Mouse (Mus musculus) layer of hippocampus, adult 8-10 months (tissue): ENCODE measurements around the gene Tln1. TPM values are rescaled to one million over a fixed set of nuclear protein-coding genes. Genes with fewer than 3 reads are reported as not detected.
A peak's percentile ranks its signal among the peaks of the same experiment; 100 is the strongest.
"Not testable (repeated sequence)": the region's sequence is repeated elsewhere in the genome, so short reads cannot be mapped to it uniquely, and the experiment has no call there.

Experiments used
- DNase-seq, 2 experiments: peaks; one replicate each; pipeline ENCODE4 v3.0.0; 2022; ENCODE audit warnings: low spot score in 2 of 2
- total RNA-seq, 4 experiments: library from RNA; stranded (reverse); gene quantifications; 2 replicates each; pipeline ENCODE4 v1.2.4; 2022

Gene Tln1
- total RNA-seq, 4 experiments from 2014 or later = 39.3 to 62.9 (median 50.6) TPM

GRCm38 (mm10) chr4:43506074-43506473, 56.4 kb downstream of the Tln1 start:
- no peak for DNase-seq

- DNase-seq = no peak
Measured at GRCm38 (mm10) chr4:43504269-43504668, 58.2 kb downstream of the Tln1 start.

- DNase-seq = no peak
Measured at GRCm38 (mm10) chr4:43503506-43503905, 59.0 kb downstream of the Tln1 start.

GRCm38 (mm10) chr4:43503041-43503440, 59.5 kb downstream of the Tln1 start:
- no peak for DNase-seq

- peak in 1 of 2 experiments; percentile 61 for DNase-seq
Measured at GRCm38 (mm10) chr4:43499407-43500333, 62.8 kb downstream of the Tln1 start, which contains the start of gene Arhgef39. Gene Arhgef39 (minus strand): TSS chr4:43499695.

DNA sequence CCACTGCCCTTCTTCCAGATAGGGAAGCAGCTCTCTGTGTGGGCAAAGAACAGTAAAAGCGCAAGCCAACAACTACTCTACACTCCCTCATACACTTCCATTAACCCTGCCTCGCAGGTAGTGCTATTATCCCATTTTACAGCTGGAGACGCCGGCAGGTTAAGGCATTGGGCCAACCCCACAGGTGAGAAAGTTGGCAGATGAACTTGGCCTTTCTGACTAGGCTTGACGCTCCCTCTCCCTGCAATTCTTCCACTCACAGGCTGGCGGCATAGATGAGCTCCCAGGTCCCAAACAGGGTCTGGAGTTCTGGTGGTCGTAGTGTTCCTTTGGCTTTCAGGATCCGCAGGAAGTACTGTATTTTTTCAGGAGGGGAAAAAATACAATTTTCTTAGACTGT, 63.5 kb downstream of the Tln1 start:
- no peak for DNase-seq

GRCm38 (mm10) chr4:43497946-43498345, 64.5 kb downstream of the Tln1 start:
- DNase-seq = no peak

- no peak for DNase-seq
Measured at GRCm38 (mm10) chr4:43497405-43497804, 65.1 kb downstream of the Tln1 start.

- no peak for DNase-seq
Measured at GRCm38 (mm10) chr4:43496587-43496986, 65.9 kb downstream of the Tln1 start.

DNA sequence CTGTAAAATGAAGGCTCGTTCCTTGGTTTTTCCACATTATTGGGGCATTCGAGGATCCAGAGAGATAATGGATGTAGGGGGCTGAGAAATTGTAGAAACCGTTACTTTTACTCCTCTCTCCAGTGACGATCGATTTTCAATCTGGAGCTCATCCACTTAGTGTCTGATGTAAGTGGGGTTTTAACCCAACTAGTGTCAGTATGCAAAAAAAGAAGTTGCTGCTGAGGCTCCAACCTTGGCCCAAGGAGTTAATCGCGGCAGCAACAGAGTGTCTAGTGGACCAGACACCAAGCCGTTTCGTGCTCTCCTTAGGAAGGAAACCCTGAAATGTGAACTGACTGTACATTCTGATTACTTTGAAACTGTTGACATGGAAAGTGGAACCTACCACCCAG, 68.6 kb downstream of the Tln1 start:
- DNase-seq = no peak

DNA sequence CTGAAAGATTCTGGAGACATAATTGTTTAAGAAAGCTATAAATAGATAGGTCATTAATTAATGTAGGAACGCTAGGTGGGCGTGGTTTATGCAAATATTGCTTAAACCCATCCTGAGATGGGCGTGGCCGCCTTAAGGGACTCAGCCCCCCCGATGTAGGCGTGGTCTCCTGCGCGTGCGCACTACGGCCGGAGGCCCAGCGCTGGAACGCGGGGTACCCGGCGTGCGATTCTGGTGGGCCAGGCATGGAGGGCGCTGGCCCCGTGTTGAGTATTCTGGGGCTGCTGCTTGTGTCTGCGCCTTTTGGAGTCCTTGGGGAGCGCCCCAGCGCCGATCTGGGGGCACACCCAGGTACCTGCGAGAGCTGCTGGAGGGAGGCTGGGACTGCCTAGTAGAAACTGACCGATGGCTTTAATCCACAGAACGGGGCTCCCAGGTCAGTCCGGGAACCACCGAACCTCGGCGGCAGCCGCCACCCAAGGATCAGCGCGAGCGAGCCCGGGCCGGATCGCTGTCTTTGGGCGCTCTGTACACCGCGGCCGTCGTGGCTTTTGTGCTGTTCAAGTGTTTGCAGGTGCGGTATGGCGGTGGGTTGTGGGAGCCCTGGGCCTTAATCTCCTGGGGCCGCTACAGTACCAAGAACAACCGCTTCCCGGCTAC, 69.2 kb downstream of the Tln1 start:
- DNase-seq = peak; percentile 93 to 96

- peak; percentile 94 to 97 for DNase-seq
Measured at GRCm38 (mm10) chr4:43492821-43493185, 69.7 kb downstream of the Tln1 start, which contains the start of gene Ccdc107. Gene Ccdc107 (plus strand): TSS chr4:43492900.

DNA sequence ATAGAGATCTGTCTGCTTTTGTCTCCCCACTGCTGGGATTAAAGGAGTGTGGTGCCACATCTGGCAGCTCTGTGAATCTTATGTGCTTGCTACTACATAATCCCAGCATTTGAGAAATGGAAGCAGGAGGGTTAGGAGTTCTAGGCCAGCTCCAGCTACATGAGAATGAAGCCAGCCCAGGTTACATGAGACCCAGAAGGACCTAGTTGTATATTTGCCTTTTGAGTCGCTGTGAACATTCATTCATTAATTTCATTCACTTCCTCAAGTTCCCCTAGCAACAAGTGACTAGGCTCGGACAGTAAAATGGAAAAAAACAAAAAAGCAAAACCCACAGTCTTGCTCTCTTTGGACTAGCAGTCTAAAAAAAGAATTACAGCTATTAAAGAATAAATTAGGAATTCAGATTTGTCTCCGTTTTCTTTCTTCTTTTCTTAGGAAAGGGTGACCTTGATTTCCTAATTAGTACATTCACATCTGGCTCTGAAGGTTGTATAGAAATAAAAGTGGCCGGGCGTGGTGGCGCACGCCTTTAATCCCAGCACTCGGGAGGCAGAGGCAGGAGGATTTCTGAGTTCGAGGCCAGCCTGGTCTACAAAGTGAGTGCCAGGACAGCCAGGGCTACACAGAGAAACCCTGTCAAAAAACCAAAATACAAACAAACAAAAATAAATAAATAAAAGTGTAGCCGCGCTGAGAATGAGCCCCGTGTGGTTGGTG, 70.2 kb downstream of the Tln1 start:
- no peak for DNase-seq

DNA sequence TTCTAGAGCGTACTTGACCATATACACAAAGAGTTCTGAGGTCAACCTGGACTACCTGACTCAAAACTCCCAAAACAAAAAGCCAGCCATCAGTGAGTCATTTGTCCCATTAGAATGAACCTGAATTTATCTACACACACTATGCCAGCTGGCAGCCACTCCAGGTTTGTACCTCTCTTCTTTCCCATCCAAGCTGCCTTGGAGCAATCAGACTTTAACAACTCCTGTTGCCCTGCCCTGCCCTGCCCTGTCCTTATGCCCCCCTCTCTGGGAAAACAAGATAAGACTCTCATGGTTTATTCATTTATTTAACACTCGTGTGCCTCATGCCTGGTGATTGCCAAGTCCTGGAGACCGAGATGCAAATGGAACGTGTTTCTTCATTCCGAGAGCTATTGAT, 71.7 kb downstream of the Tln1 start:
- no peak for DNase-seq

DNA sequence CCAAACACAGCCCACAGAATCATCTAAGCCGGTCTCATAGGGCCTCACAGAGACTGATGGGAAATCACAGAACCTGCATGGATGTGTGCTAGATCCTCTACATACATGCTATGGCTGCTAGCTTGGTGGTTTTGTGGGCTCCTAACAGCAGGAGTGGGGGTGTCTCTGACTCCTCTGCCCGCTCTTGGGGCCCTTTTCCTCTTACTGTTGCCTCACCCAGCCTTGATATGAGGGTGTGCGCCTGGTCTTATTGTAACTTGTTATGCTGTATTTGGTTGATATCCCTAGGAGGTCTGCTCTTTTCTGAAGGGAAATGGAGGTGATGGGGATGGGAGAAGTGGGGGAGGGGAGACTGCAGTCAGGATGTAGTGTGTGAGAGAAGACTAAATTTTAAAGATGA, 72.9 kb downstream of the Tln1 start:
- DNase-seq = no peak

DNA sequence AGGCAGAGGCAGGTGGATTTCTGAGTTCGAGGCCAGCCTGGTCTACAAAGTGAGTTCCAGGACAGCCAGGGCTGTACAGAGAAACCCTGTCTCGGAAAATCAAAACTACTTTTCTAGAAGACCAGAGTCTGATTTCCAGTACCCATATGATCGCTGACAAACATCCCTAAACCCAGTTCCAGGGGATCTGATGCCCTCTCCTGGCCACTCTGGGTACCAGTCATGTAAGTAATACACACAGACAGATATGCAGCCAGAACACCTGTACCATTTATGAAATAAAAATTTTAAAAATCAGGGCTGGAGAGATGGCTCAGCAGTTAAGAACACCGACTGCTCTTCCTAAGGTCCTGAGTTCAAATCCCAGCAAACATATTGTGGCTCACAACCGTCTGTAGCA, 76.8 kb downstream of the Tln1 start:
- not testable (repeated sequence) for DNase-seq

DNA sequence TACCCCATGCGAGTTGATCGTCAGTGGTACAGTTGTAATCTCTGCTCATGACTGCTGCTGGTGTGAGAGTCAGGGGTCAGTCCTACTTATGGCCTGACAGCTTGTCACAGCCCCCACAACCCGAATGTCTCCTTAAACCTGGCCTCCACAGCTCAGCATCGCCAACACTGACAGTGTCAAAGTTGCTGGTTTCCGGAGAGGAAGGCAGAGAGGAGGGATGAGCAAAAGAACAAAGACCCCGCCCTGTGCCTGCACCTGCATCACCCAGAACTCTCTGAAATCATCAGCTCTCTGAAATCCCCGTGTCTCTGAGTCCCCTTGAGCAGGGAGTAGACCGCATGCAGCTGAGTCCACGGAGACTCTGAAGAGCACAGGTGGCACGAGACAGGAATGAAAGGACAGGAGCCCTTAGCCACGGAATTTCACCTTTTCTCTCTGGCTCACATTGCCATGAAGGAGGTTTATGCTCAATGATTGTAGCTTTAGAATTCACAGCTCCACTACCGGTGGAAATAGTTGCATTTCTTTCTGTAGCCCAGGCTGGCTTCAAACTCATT, 78.9 kb downstream of the Tln1 start, which contains the start of gene Sit1:
Gene Sit1, minus strand, starts transcription at position 200 of the 557 bp plus-strand sequence.
- DNase-seq = no peak

- DNase-seq = no peak
Measured at GRCm38 (mm10) chr4:43482591-43482990, 79.9 kb downstream of the Tln1 start.

GRCm38 (mm10) chr4:43481894-43482456, 80.5 kb downstream of the Tln1 start:
- DNase-seq = no peak
